Mouse (Mus musculus) neural tube, embryonic 15.5 days (tissue): ENCODE measurements around the gene Ctbs. TPM values are rescaled to one million over a fixed set of nuclear protein-coding genes. Genes with fewer than 3 reads are reported as not detected.

Experiments
- ATAC-seq: fragments of 200-750 bp; cut with Nextera tagmentation; 2 replicates; pipeline ENCODE4 v1.8.0; 2017; ENCODE audit warnings: mild to moderate bottlenecking, moderate TSS enrichment, moderate library complexity; ENCODE audit not compliant: low FRiP score
- H3K27ac ChIP-seq: fragments of 300-500 bp; sonication (generic); replicated peaks from 2 replicates; pipeline ENCODE4 v1.5.1; 2015; ENCODE audit warnings: mild to moderate bottlenecking, inconsistent platforms
- H3K27me3 ChIP-seq: fragments of 300-500 bp; sonication (generic); replicated peaks from 2 replicates; pipeline ENCODE4 v1.6.1; 2015; ENCODE audit warnings: inconsistent platforms
- H3K36me3 ChIP-seq: fragments of 300-500 bp; sonication (generic); 2 replicates; pipeline ENCODE4 v1.6.1; 2015; ENCODE audit warnings: inconsistent platforms
- H3K4me1 ChIP-seq: fragments of 300-500 bp; sonication (generic); 2 replicates; pipeline ENCODE4 v1.6.1; 2015; ENCODE audit warnings: inconsistent platforms
- H3K4me2 ChIP-seq: fragments of 300-500 bp; sonication (generic); 2 replicates; pipeline ENCODE4 v1.6.1; 2015; ENCODE audit warnings: inconsistent platforms, mild to moderate bottlenecking, moderate library complexity
- H3K4me3 ChIP-seq: fragments of 300-500 bp; sonication (generic); replicated peaks from 2 replicates; pipeline ENCODE4 v1.5.1; 2015; ENCODE audit warnings: mild to moderate bottlenecking, inconsistent platforms
- H3K9ac ChIP-seq: fragments of 300-500 bp; sonication (generic); replicated peaks from 2 replicates; pipeline ENCODE4 v1.6.1; 2015; ENCODE audit warnings: mild to moderate bottlenecking, inconsistent platforms
- H3K9me3 ChIP-seq: fragments of 300-500 bp; sonication (generic); replicated peaks from 2 replicates; pipeline ENCODE4 v1.6.1; 2016; ENCODE audit warnings: inconsistent platforms
- WGBS: fragments of 180-500 bp; shearing (Covaris S2); methylation state at CpG from one replicate; pipeline ENCODE4 v1.1.7; 2015; ENCODE audit warnings: mixed read lengths; 5-methylcytosine and 5-hydroxymethylcytosine counted together
- polyA plus RNA-seq: library from polyadenylated mRNA; unstranded; fragments of >200 nt; fragmentation: Nextera tagmentation; extraction: Ambion mirVana; gene quantifications from 2 replicates; pipeline ENCODE4 v1.2.1, GENCODE M21; 2015

Ctbs gene
- polyA plus RNA-seq, result 5.3 and 5.7 TPM in 2 replicates

GRCm38 (mm10) chr3:146449745-146450250, at the start of gene Ctbs:
TSS of gene Ctbs (plus strand) at chr3:146449795.
- no peaks in the 10 kb centered on the region for H3K36me3 ChIP-seq
- peak; percentile 52 for ATAC-seq
- peak within 1 kb of the TSS; percentile 57 for H3K4me3 ChIP-seq
- peak within 1 kb of the TSS; percentile 66 for H3K9ac ChIP-seq
- WGBS, result 47% methylated on average over 9 of the region's 9 CpGs
- H3K9me3 ChIP-seq, result no peaks in the 10 kb centered on the region
- peak within 1 kb of the TSS; percentile 80 for H3K27ac ChIP-seq
- peak within 1 kb of the TSS; percentile 74 for H3K4me2 ChIP-seq
- no peaks in the 10 kb centered on the region; the same call in 1 of the 2 replicates for H3K27me3 ChIP-seq
- peaks cover 21% of the 10 kb centered on the region for H3K4me1 ChIP-seq

GRCm38 (mm10) chr3:146403770-146404169, 45.8 kb upstream of the Ctbs start:
- 35% methylated on average over 3 of the region's 3 CpGs for WGBS
- Histone ChIP-seq H3K27me3 (no peaks in the 10 kb centered on the region), H3K36me3 (no peaks in the 10 kb centered on the region), H3K27ac (peak overlapping the region; percentile 90), H3K4me3 (peak overlapping the region; percentile 89), H3K4me2 (peak overlapping the region; percentile 61), H3K4me1 (peaks cover 30% of the 10 kb centered on the region), H3K9ac (peak overlapping the region; percentile 93), H3K9me3 (no peaks in the 10 kb centered on the region; the same call in 1 of the 2 replicates)
- ATAC-seq, result no peak; the same call in 1 of the 2 replicates

- ATAC-seq, result peak; percentile 99
- Histone ChIP-seq H3K27ac (peak within 1 kb of the TSS; percentile 90), H3K9me3 (no peaks in the 10 kb centered on the region; the same call in 1 of the 2 replicates), H3K4me3 (peak within 1 kb of the TSS; percentile 89), H3K9ac (peak within 1 kb of the TSS; percentile 93), H3K4me1 (peaks cover 30% of the 10 kb centered on the region), H3K36me3 (no peaks in the 10 kb centered on the region), H3K27me3 (no peaks in the 10 kb centered on the region), H3K4me2 (peak within 1 kb of the TSS; percentile 61)
- under 1% methylated on average over 80 of the region's 100 CpGs for WGBS
These were observed 45.0 kb upstream of the Ctbs start, which contains the start of gene Ssx2ip for GRCm38 (mm10) chr3:146404311-146405201. TSS of gene Ssx2ip (plus strand) at chr3:146404642.

DNA sequence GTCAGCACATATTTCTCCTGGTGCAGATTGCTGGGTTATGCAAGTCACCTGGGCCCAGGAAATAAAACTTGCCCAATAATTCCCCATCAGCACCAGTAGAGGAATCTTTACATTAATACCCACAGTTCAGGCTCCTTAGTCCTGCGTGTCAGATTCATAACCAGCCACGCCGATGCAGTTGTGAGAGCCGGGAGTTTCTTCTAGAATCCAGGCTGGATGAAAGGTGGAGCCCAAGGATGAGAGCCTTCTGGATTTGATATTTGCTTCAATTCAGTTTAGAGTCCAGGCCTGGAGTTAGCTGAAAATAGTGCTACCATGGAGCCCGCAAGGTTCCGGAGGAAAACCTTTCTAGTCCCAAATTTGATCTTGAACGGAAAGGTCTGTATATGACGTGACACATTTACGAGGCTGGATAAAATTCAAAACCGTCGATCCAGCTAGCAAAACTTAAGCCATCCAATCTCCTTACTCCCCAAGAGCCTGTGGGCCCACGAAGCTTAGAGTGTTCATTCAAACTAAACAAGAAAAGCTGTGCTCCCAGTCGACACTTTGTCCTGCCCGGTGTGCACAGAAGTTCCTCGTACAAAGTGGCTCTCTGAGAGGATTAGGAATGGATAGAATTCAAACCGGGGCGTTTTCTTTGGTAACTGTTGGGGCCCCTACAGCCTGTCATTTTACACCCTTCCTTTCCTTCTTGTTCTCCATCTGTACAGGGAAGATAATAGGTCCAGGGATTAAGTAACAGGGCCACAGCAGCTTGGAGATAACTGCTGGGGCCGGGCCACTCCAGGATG, 44.2 kb upstream of the Ctbs start:
- ATAC-seq, result no peak
- no peaks in the 10 kb centered on the region; the same call in 1 of the 2 replicates for H3K9me3 ChIP-seq
- H3K36me3 ChIP-seq, result no peaks in the 10 kb centered on the region
- no peaks in the 10 kb centered on the region for H3K27me3 ChIP-seq
- H3K4me3 ChIP-seq, result peak overlapping the region; percentile 89
- 34% methylated on average over 18 of the region's 18 CpGs for WGBS
- peaks cover 34% of the 10 kb centered on the region for H3K4me1 ChIP-seq
- H3K4me2 ChIP-seq, result peak overlapping the region; percentile 61
- peak overlapping the region; percentile 93 for H3K9ac ChIP-seq
- peak overlapping the region; percentile 90 for H3K27ac ChIP-seq

DNA sequence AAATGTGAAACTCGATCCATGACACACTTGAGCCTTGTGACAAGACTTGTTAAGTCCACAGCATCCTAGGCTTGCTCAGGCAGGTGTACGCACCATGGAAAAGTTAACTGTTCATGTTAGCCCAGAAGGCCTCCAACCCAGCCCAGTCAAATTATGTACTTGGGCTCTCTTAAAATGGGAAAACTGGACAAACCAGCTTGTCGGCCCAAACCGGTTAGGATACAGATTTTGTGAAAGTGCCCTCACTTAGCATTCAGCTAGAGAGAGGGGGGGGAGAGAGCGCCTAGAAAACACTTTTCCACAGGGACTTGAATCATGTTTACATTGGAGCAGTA, 43.6 kb upstream of the Ctbs start:
- no peaks in the 10 kb centered on the region; the same call in 1 of the 2 replicates for H3K9me3 ChIP-seq
- H3K4me2 ChIP-seq, result peak overlapping the region; percentile 61
- no peaks in the 10 kb centered on the region for H3K27me3 ChIP-seq
- peak overlapping the region; percentile 93; the same call in 1 of the 2 replicates for H3K9ac ChIP-seq
- no peaks in the 10 kb centered on the region for H3K36me3 ChIP-seq
- H3K4me1 ChIP-seq, result peaks cover 34% of the 10 kb centered on the region
- peak overlapping the region; percentile 89 for H3K4me3 ChIP-seq
- H3K27ac ChIP-seq, result no peak overlapping the region
- no peak for ATAC-seq
- 71% methylated on average over 5 of the region's 5 CpGs for WGBS

GRCm38 (mm10) chr3:146407086-146407721, 42.4 kb upstream of the Ctbs start:
- Histone ChIP-seq H3K4me1 (peaks cover 38% of the 10 kb centered on the region), H3K36me3 (no peaks in the 10 kb centered on the region), H3K4me3 (no peak overlapping the region), H3K4me2 (peak overlapping the region; percentile 16; the same call in 1 of the 2 replicates), H3K27ac (no peak overlapping the region), H3K9me3 (no peaks in the 10 kb centered on the region; the same call in 1 of the 2 replicates), H3K9ac (no peak overlapping the region), H3K27me3 (no peaks in the 10 kb centered on the region)
- 86% methylated on average over 16 of the region's 16 CpGs for WGBS
- no peak for ATAC-seq

GRCm38 (mm10) chr3:146410114-146410513, 39.5 kb upstream of the Ctbs start:
- ATAC-seq, result no peak
- no peaks in the 10 kb centered on the region for H3K36me3 ChIP-seq
- H3K9ac ChIP-seq, result no peak overlapping the region
- no peak overlapping the region for H3K27ac ChIP-seq
- H3K4me3 ChIP-seq, result no peak overlapping the region
- H3K9me3 ChIP-seq, result no peaks in the 10 kb centered on the region
- no peak overlapping the region for H3K4me2 ChIP-seq
- WGBS, result 83% methylated on average over 7 of the region's 7 CpGs
- no peaks in the 10 kb centered on the region for H3K27me3 ChIP-seq
- H3K4me1 ChIP-seq, result peaks cover 31% of the 10 kb centered on the region

GRCm38 (mm10) chr3:146412008-146412407, 37.6 kb upstream of the Ctbs start:
- H3K4me2 ChIP-seq, result no peak overlapping the region
- H3K36me3 ChIP-seq, result no peaks in the 10 kb centered on the region
- WGBS, result 78% methylated on average over 2 of the region's 2 CpGs
- H3K27ac ChIP-seq, result no peak overlapping the region
- H3K9ac ChIP-seq, result no peak overlapping the region
- ATAC-seq, result peak; percentile 17; the same call in 1 of the 2 replicates
- no peaks in the 10 kb centered on the region for H3K27me3 ChIP-seq
- peaks cover 13% of the 10 kb centered on the region for H3K4me1 ChIP-seq
- H3K9me3 ChIP-seq, result no peaks in the 10 kb centered on the region
- H3K4me3 ChIP-seq, result no peak overlapping the region

- Histone ChIP-seq H3K4me2 (no peak overlapping the region), H3K9ac (no peak overlapping the region), H3K27ac (no peak overlapping the region), H3K4me1 (peaks cover 8% of the 10 kb centered on the region; the same call in 1 of the 2 replicates), H3K36me3 (no peaks in the 10 kb centered on the region), H3K9me3 (no peaks in the 10 kb centered on the region), H3K4me3 (no peak overlapping the region), H3K27me3 (no peaks in the 10 kb centered on the region)
- WGBS, result 95% methylated on average over 7 of the region's 7 CpGs
- no peak for ATAC-seq
These were observed 37.1 kb upstream of the Ctbs start for GRCm38 (mm10) chr3:146412480-146412879.

DNA sequence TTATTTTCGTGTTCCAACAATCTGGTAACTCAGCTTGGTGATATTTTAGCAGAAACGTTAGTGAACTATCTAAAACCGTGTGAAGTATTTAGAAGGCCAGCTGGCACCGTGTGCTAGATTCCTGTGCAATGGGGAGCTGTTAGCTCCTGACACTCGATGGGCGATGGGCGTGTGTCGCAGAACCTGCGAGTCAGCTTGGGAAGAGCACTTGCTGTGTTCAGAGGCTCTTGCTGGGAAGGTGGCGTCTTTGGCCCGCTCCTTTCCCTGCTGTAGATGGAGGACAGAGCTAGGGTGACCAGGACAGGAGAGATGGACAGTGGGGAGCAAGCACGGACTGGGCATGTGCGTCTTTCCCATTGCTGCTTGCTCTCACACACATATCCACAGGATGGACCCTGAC, 36.6 kb upstream of the Ctbs start:
- Histone ChIP-seq H3K9ac (no peak overlapping the region), H3K4me3 (no peak overlapping the region), H3K27ac (no peak overlapping the region), H3K9me3 (no peaks in the 10 kb centered on the region), H3K4me2 (no peak overlapping the region), H3K36me3 (no peaks in the 10 kb centered on the region), H3K4me1 (peaks cover 8% of the 10 kb centered on the region; the same call in 1 of the 2 replicates), H3K27me3 (no peaks in the 10 kb centered on the region)
- ATAC-seq, result no peak
- 93% methylated on average over 13 of the region's 13 CpGs for WGBS

GRCm38 (mm10) chr3:146413992-146414391, 35.6 kb upstream of the Ctbs start:
- WGBS, result 88% methylated on average over 4 of the region's 4 CpGs
- H3K9me3 ChIP-seq, result no peaks in the 10 kb centered on the region
- no peak overlapping the region for H3K4me3 ChIP-seq
- no peak overlapping the region for H3K27ac ChIP-seq
- H3K4me2 ChIP-seq, result no peak overlapping the region
- H3K9ac ChIP-seq, result no peak overlapping the region
- no peaks in the 10 kb centered on the region for H3K27me3 ChIP-seq
- H3K36me3 ChIP-seq, result peaks cover 6% of the 10 kb centered on the region
- ATAC-seq, result no peak
- peaks cover 8% of the 10 kb centered on the region; the same call in 1 of the 2 replicates for H3K4me1 ChIP-seq
